Mouse (Mus musculus) layer of hippocampus, adult 2 months (tissue): Measurements from ENCODE around the gene Rnf43. TPM values are rescaled to one million over a fixed set of nuclear protein-coding genes. Genes with fewer than 3 reads are reported as not detected.

Experiments used
- DNase-seq, 2 experiments: peaks; one replicate each; pipeline ENCODE4 v3.0.0; 2022; ENCODE audit warnings: low spot score in 2 of 2
- H3K27ac ChIP-seq: fragments of 200-600 bp; 2 replicates; pipeline ENCODE4 v1.8.1; 2022
- H3K4me3 ChIP-seq: fragments of 200-600 bp; 2 replicates; pipeline ENCODE4 v1.8.1; 2022; ENCODE audit warnings: mild to moderate bottlenecking
- CTCF ChIP-seq: fragments of 200-600 bp; conservative IDR thresholded peaks from 2 replicates; pipeline ENCODE4 v1.8.1; 2022; ENCODE audit warnings: antibody characterized with exemption, mild to moderate bottlenecking, moderate library complexity
- total RNA-seq, 2 experiments: library from RNA; stranded (reverse); gene quantifications; 2 replicates each; pipeline ENCODE4 v1.2.3; 2021

Gene Rnf43
- total RNA-seq, 2 experiments from 2014 or later: 3.1 to 3.9 TPM

GRCm38 (mm10) chr11:87663948-87664347 lies 1.4 kb downstream of the Rnf43 start:
- no peak for DNase-seq
- no peak for TF ChIP-seq CTCF

GRCm38 (mm10) chr11:87664521-87664920 lies 2.0 kb downstream of the Rnf43 start:
- peak overlapping the region; percentile 60; the same call in 1 of the 2 replicates for H3K4me3 ChIP-seq
- TF ChIP-seq CTCF: no peak
- no peak for DNase-seq
- H3K27ac ChIP-seq: peak overlapping the region; percentile 40

More at GRCm38 (mm10) chr11:87663948-87664347, 1.4 kb downstream of the Rnf43 start:
- Histone ChIP-seq H3K27ac (peak overlapping the region; percentile 40), H3K4me3 (peak overlapping the region; percentile 60; the same call in 1 of the 2 replicates)

- peak overlapping the region; percentile 60; the same call in 1 of the 2 replicates for H3K4me3 ChIP-seq
- TF ChIP-seq CTCF: no peak
- DNase-seq: no peak
- no peak overlapping the region for H3K27ac ChIP-seq
Observed at GRCm38 (mm10) chr11:87665224-87665623, 2.7 kb downstream of the Rnf43 start.

GRCm38 (mm10) chr11:87665658-87666057 lies 3.1 kb downstream of the Rnf43 start:
- no peak for TF ChIP-seq CTCF
- H3K4me3 ChIP-seq: no peak overlapping the region
- no peak overlapping the region for H3K27ac ChIP-seq
- no peak for DNase-seq

GRCm38 (mm10) chr11:87666256-87667035 lies 3.9 kb downstream of the Rnf43 start:
- Histone ChIP-seq H3K27ac (peak overlapping the region; percentile 16; the same call in 1 of the 2 replicates), H3K4me3 (no peak overlapping the region)
- no peak for DNase-seq
- no peak for TF ChIP-seq CTCF

GRCm38 (mm10) chr11:87667107-87668090 lies 4.9 kb downstream of the Rnf43 start:
- DNase-seq: no peak
- Histone ChIP-seq H3K4me3 (no peak overlapping the region), H3K27ac (no peak overlapping the region)
- TF ChIP-seq CTCF: no peak

- TF ChIP-seq CTCF: no peak
- no peak for DNase-seq
- H3K27ac ChIP-seq: no peak overlapping the region
- H3K4me3 ChIP-seq: no peak overlapping the region
Observed at GRCm38 (mm10) chr11:87673282-87673681, 10.8 kb downstream of the Rnf43 start.

- Histone ChIP-seq H3K4me3 (no peak overlapping the region), H3K27ac (no peak overlapping the region)
- DNase-seq: no peak
- TF ChIP-seq CTCF: no peak
Observed at GRCm38 (mm10) chr11:87675606-87676005, 13.1 kb downstream of the Rnf43 start.

- no peak overlapping the region for H3K27ac ChIP-seq
- no peak for DNase-seq
- no peak overlapping the region for H3K4me3 ChIP-seq
- no peak for TF ChIP-seq CTCF
Observed at GRCm38 (mm10) chr11:87677756-87678155, 15.2 kb downstream of the Rnf43 start.

- Histone ChIP-seq H3K27ac (no peak overlapping the region), H3K4me3 (no peak overlapping the region)
- no peak for TF ChIP-seq CTCF
- no peak for DNase-seq
Observed at GRCm38 (mm10) chr11:87678545-87678944, 16.0 kb downstream of the Rnf43 start.

GRCm38 (mm10) chr11:87678976-87679375 lies 16.5 kb downstream of the Rnf43 start:
- Histone ChIP-seq H3K27ac (no peak overlapping the region), H3K4me3 (no peak overlapping the region)
- no peak for DNase-seq
- no peak for TF ChIP-seq CTCF

- Histone ChIP-seq H3K27ac (no peak overlapping the region), H3K4me3 (no peak overlapping the region)
- TF ChIP-seq CTCF: no peak
- no peak for DNase-seq
Observed at GRCm38 (mm10) chr11:87680786-87681185, 18.3 kb downstream of the Rnf43 start.

GRCm38 (mm10) chr11:87682096-87682495 lies 19.6 kb downstream of the Rnf43 start:
- TF ChIP-seq CTCF: no peak
- DNase-seq: no peak
- H3K4me3 ChIP-seq: no peak overlapping the region
- no peak overlapping the region for H3K27ac ChIP-seq
